In the genomic region with DNA sequence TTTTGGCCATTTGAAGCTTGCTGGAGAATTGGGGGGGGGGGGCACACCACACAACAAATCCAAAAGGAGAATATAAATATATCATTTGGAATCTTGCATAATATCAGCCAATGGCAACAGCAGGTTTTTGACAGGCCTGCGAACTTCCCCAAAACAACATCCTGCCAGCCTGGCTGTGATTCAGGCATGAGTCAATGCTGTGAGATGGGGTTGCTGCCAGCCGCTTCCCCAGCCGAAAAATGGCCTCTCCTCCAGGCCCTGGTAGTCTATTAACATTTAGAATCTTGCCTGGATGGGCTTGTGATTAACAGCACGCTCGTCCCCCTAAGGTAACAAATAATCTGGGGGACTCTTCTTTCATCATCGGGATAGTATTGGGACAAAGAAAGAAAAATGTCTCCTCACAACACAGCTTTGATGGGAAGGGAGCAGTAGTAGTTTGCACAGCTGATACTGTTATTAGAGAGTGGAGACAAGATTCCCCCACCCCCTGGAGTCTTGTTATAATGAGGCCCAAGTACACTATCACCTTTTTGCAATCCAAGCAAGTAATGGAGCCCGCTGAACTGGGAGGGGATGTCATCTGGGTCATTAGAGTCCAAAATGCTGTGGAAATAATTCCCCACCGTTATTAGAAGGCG, we compare ENCODE assay signal across 8 mouse cellular contexts.
A peak's percentile ranks its signal among the peaks of the same experiment; 100 is the strongest.
DNase-seq lines count a peak whose midpoint lies in the region; ATAC-seq and TF ChIP-seq lines count a peak whose summit lies in the region.

No protein-coding gene starts in this region.

- TF ChIP-seq POLR2A in thymus, adult 2 months (IDR thresholded peaks at IDR 0.05; ENCODE audit: control insufficient read depth, extremely low read depth, insufficient read depth, low read length, poor library complexity), result no peak

- no peak for TF ChIP-seq CTCF in thymus, adult 2 months (IDR thresholded peaks at IDR 0.05; ENCODE audit: borderline replicate concordance, control insufficient read depth, extremely low read depth, insufficient read depth, low read length, poor library complexity)

- peaks cover 8% of the 10 kb centered on the region; the same call in 1 of the 2 replicates for H3K4me1 ChIP-seq in midbrain, embryonic 12.5 days
- H3K4me1 ChIP-seq in midbrain, embryonic 14.5 days (ENCODE audit: control insufficient read depth, insufficient read depth, low read length), result 0 out of 2 replicates have a peak, but pooled peaks cover 7% of the 10 kb centered on the region
- H3K4me1 ChIP-seq in liver, embryonic 12.5 days, result peaks cover 9% of the 10 kb centered on the region
- no peaks in the 10 kb centered on the region for H3K4me1 ChIP-seq in thymus, adult 2 months (replicated peaks; ENCODE audit: control insufficient read depth, insufficient read depth, low read length)

- no peak overlapping the region for H3K27ac ChIP-seq in midbrain, embryonic 12.5 days (replicated peaks)
- H3K27ac ChIP-seq in midbrain, embryonic 14.5 days (replicated peaks; ENCODE audit: low read depth, low read length), result no peak overlapping the region
- no peak overlapping the region for H3K27ac ChIP-seq in liver, embryonic 12.5 days
- H3K27ac ChIP-seq in thymus, adult 2 months (ENCODE audit: control insufficient read depth, insufficient read depth, low read length), result no peak overlapping the region

- 0 out of 2 replicates have a peak, but pooled peaks have one; percentile 19 for ATAC-seq in midbrain, embryonic 12.5 days (ENCODE audit: low FRiP score, low read depth)
- no peak for ATAC-seq in midbrain, embryonic 14.5 days (ENCODE audit: low FRiP score, low TSS enrichment)
- peak; percentile 94 for ATAC-seq in cerebellum, adult (ENCODE audit: insufficient number of reproducible peaks, low FRiP score, low TSS enrichment)
- ATAC-seq in liver, embryonic 12.5 days, result no peak
- no peak for ATAC-seq in erythroblast, adult 5-6 weeks (replicated peaks; ENCODE audit: low FRiP score, poor library complexity, severe bottlenecking)

- intact Hi-C loops in left cerebral cortex, postnatal 14 days (cut with DNase I), result loop anchor here (5.0 kb wide), 1 partner anchor 186 kb away; a partner anchor contains a TSS

- DNase-seq in midbrain, embryonic 14.5 days, result no peak
- peak; percentile 13 for DNase-seq in gastrocnemius, postnatal 25 days
- DNase-seq in left cerebral cortex, postnatal 14 days (ENCODE audit: low spot score in 2 of 2), result peak; percentile 69 to 73
- no peak for DNase-seq in thymus, adult 2 months

- H3K36me3 ChIP-seq in midbrain, embryonic 12.5 days, result no peaks in the 10 kb centered on the region
- H3K36me3 ChIP-seq in midbrain, embryonic 14.5 days (ENCODE audit: control insufficient read depth, insufficient read depth, low read length), result no peaks in the 10 kb centered on the region
- no peaks in the 10 kb centered on the region for H3K36me3 ChIP-seq in liver, embryonic 12.5 days
- no peaks in the 10 kb centered on the region for H3K36me3 ChIP-seq in thymus, adult 2 months (ENCODE audit: control insufficient read depth, insufficient read depth, low read length)

- H3K4me2 ChIP-seq in midbrain, embryonic 12.5 days (replicated peaks), result no peak overlapping the region
- H3K4me2 ChIP-seq in midbrain, embryonic 14.5 days (ENCODE audit: low read length), result no peak overlapping the region
- H3K4me2 ChIP-seq in liver, embryonic 12.5 days, result no peak overlapping the region

- 73% methylated on average over 9 of the region's 9 CpGs for WGBS in midbrain, embryonic 12.5 days
- 72% methylated on average over 9 of the region's 9 CpGs for WGBS in midbrain, embryonic 14.5 days
- WGBS in liver, embryonic 12.5 days (ENCODE audit: insufficient replicate concordance), result 63% methylated on average over 9 of the region's 9 CpGs
- 82% methylated on average over 9 of the region's 9 CpGs for WGBS in thymus, adult 2 months

- no peaks in the 10 kb centered on the region for H3K9me3 ChIP-seq in midbrain, embryonic 12.5 days
- H3K9me3 ChIP-seq in midbrain, embryonic 14.5 days (ENCODE audit: control insufficient read depth, low read length), result no peaks in the 10 kb centered on the region
- no peaks in the 10 kb centered on the region for H3K9me3 ChIP-seq in liver, embryonic 12.5 days (replicated peaks)

- H3K27me3 ChIP-seq in midbrain, embryonic 12.5 days, result no peaks in the 10 kb centered on the region
- H3K27me3 ChIP-seq in midbrain, embryonic 14.5 days (ENCODE audit: control insufficient read depth, insufficient read depth, low read length), result no peaks in the 10 kb centered on the region
- H3K27me3 ChIP-seq in liver, embryonic 12.5 days (replicated peaks), result no peaks in the 10 kb centered on the region; the same call in 1 of the 2 replicates
- H3K27me3 ChIP-seq in thymus, adult 2 months (ENCODE audit: control insufficient read depth, insufficient read depth, low read length), result no peaks in the 10 kb centered on the region

- no peak overlapping the region for H3K4me3 ChIP-seq in midbrain, embryonic 12.5 days
- no peak overlapping the region for H3K4me3 ChIP-seq in midbrain, embryonic 14.5 days (replicated peaks; ENCODE audit: low read depth, low read length)
- H3K4me3 ChIP-seq in liver, embryonic 12.5 days, result no peak overlapping the region
- H3K4me3 ChIP-seq in thymus, adult 2 months (ENCODE audit: control insufficient read depth, insufficient read depth, low read length), result no peak overlapping the region

- no peak overlapping the region for H3K9ac ChIP-seq in midbrain, embryonic 12.5 days (replicated peaks)
- H3K9ac ChIP-seq in midbrain, embryonic 14.5 days (replicated peaks; ENCODE audit: low read length), result no peak overlapping the region
- no peak overlapping the region for H3K9ac ChIP-seq in liver, embryonic 12.5 days

Comparison
In these comparisons a context has a peak if more than half of its experiments do, and no peak if none do; other contexts are left out.
1. ATAC-seq: peak in midbrain, embryonic 12.5 days (single experiment) and cerebellum, adult (single experiment); none in midbrain, embryonic 14.5 days (single experiment), liver, embryonic 12.5 days (single experiment) and erythroblast, adult 5-6 weeks (single experiment).
2. DNase-seq: peak in gastrocnemius, postnatal 25 days (single experiment) and left cerebral cortex, postnatal 14 days (2 of 2); none in midbrain, embryonic 14.5 days (single experiment) and thymus, adult 2 months (single experiment).